Mouse (Mus musculus) embryo, embryonic 11.5 days (tissue): ENCODE measurements at regions not wholly inside any gene's neighbourhood (a gene's known extent, or its start where the extent isn't known, plus 50 kb on each side); places are given as distances from the start of the nearest gene placed in this dataset.

Source experiments
- DNase-seq: peaks from one replicate; pipeline ENCODE4 v3.0.0-alpha.2; 2012; ENCODE audit warnings: low read depth, low spot score

GRCm38 (mm10) chr5:51840638-51841329 lies 273.3 kb upstream of the Ppargc1a start:
- DNase-seq, result no peak

GRCm38 (mm10) chr5:51839292-51839691 lies 271.8 kb upstream of the Ppargc1a start:
- DNase-seq, result no peak

GRCm38 (mm10) chr5:51830551-51830950 lies 263.0 kb upstream of the Ppargc1a start:
- DNase-seq, result no peak

DNA sequence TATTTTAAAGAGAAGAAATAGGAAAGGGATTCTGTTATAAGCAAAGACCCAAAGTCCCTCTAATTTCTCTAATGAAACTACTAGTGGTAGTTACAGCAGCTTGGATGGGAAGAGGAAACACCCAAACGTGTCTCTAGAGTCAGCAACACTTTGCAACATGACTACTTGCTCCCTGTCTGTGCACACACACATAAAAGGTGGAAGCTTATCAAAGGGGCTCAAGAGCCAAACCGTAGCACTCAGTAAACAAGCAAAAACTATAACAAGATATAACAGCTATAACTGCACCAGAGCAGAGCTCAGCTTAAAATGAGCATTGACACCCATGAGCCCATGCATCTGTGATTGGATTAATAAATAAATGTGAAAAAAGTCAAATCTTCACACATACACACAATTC lies 262.5 kb upstream of the Ppargc1a start:
- no peak for DNase-seq

DNA sequence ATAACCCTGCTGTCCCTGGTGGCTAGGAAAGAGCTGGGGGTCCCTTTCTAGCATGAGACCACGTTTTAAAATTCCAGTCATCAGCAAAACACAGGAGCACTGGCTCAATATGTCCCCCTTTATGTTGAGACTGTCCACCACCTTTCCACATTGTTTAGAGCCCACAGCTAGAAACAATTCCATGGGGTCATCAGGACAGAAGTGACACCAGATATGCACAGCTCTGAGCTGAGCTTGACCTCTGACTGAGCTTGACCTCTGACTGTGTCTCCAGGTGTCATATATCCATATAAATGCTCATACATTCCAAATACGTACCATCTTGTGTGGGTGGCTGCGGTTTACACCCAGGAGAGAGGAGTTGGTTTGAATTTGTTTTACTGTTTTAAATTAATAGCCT lies 262.1 kb upstream of the Ppargc1a start:
- DNase-seq, result no peak

DNA sequence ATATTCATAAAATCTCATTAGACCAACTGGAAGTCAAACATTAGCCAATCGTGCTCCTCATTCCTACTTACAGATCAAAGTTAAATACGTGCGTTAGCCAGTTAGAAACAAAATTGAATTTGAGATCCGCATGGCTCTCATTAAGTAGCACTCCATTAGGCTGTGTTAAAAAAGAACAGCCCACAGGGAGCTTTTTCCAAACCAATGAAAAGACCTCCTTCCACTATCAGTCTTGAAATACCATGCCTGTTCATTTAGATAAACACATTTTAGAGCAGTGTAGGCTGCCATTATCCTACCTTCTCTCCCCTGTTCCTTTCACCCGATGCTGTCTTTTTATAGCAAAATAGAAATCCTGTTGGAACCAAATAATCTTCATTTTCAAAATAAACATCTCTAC lies 261.5 kb upstream of the Ppargc1a start:
- no peak for DNase-seq

- DNase-seq, result no peak
These were observed 258.7 kb upstream of the Ppargc1a start for GRCm38 (mm10) chr5:51826269-51826668.

GRCm38 (mm10) chr5:51825584-51826088 lies 258.1 kb upstream of the Ppargc1a start:
- DNase-seq, result no peak

- DNase-seq, result no peak
These were observed 257.2 kb upstream of the Ppargc1a start for GRCm38 (mm10) chr5:51824731-51825130.

DNA sequence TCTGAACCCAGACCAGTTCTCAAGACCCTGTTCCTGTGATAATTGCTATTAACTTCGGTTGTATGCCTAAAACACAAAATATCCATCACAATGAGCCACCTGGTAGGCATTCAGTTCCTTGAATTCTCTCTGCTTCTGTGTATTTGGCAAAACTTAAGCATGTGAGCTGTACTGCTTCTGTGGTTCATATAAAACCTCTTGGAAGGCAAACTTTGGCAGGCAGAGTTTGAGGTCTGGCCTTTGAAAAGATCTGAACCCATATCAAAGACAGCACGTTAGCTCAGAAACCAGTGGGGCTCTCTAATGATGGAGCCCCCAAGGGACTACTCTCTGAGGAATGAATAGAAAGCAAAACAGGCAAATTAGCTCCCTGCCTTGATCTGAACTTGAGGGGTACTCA lies 256.1 kb upstream of the Ppargc1a start:
- no peak for DNase-seq

GRCm38 (mm10) chr5:51816258-51816657 lies 248.7 kb upstream of the Ppargc1a start:
- no peak for DNase-seq

- no peak for DNase-seq
These were observed 244.2 kb upstream of the Ppargc1a start for GRCm38 (mm10) chr5:51811728-51812127.

- DNase-seq, result no peak
These were observed 234.0 kb upstream of the Ppargc1a start for GRCm38 (mm10) chr5:51801486-51801885.

GRCm38 (mm10) chr5:51799371-51800035 lies 232.0 kb upstream of the Ppargc1a start:
- DNase-seq, result no peak

GRCm38 (mm10) chr5:51794097-51794496 lies 226.6 kb upstream of the Ppargc1a start:
- DNase-seq, result no peak

- no peak for DNase-seq
These were observed 225.4 kb upstream of the Ppargc1a start for GRCm38 (mm10) chr5:51792950-51793349.

- no peak for DNase-seq
These were observed 221.2 kb upstream of the Ppargc1a start for GRCm38 (mm10) chr5:51788768-51789167.

GRCm38 (mm10) chr5:51783523-51783922 lies 216.0 kb upstream of the Ppargc1a start:
- DNase-seq, result no peak

DNA sequence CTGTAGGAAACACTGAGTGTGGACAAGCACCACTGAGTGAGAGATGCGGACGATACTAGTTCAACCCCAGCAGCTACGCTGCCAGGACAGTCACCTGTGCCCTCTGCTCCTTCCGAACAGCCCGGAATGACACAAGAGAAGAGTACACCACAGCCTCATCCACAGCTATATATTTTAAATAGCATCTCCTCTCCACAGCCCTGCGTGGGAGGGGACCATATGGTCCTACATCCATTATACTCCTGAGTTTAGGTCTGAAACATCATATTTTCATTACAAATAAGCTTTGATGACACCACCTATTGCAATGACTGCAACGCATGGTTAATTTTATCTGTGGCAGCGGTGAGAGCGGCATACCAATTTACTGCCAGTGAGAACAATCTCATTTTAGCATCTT lies 215.6 kb upstream of the Ppargc1a start:
- DNase-seq, result no peak

DNA sequence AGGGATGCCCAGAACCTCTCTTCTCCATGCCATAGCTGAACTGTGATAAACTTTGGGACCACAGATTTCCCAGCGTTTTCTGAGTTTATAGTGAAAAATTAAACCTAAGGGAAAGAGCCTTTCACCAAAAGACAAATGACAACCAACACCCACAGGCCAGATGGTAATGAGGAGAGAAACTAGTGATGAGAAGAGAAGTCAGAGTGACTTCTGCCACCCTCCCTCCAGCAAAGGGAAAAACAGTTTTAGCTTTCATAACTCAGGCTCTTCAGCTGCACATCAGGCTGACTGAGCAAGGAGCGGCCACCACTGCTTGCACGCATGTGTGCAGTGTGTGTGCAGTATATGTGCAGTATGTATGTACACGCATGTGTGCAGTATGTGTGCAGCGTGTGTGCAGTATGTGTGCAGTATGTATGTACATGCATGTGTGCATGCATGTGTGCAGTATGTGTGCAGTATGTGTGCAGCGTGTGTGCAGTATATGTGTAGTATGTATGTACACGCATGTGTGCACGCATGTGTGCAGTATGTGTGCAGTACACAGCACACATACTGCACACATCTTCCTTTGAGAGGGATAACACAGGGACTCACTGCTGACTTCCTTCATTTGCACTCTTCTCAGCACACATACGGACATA lies 208.1 kb upstream of the Ppargc1a start:
- DNase-seq, result no peak

DNA sequence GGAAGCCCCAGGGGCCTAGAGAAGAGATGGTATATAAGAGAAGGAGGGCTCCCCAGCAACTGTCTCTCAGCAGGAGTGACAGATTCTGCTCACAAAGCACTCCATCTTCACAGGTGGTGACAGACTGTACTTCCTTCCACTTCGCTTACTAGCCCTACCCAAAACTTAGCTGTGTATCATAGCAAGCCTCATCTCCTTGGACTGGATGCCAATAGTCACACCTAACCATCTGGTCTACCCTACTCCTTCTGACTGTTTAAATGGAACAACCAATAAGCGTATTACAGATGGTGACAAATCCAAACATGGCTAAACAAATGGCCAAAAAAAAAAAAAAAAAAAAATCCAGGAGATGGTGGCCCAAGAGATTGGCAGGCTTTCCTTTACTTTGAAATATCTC lies 204.1 kb upstream of the Ppargc1a start:
- no peak for DNase-seq

DNA sequence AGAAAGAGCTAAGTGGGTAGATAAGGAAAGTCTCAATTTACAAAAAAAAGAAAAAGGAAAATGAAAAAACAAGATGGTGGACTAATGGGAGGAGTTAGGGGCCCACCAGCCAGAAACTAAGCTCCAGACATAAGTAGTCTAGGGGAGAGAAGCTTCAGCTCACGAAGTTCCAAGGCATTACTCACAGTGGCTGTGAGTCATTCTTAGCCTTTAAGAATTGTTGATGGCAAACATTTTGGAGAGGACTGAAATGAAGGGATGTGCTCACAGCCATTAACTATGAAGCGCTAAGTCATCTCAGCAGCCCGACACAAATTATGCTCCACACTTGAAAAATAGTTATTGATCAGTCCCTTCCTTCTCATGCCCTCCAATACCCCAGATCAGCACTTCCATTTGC lies 198.6 kb upstream of the Ppargc1a start:
- DNase-seq, result no peak

GRCm38 (mm10) chr5:51764416-51764815 lies 196.9 kb upstream of the Ppargc1a start:
- DNase-seq, result no peak
